Mouse (Mus musculus): ENCODE measurements at regions not wholly inside any gene's neighbourhood (a gene's known extent, or its start where the extent isn't known, plus 50 kb on each side); places are given as distances from the start of the nearest gene placed in this dataset.

DNA sequence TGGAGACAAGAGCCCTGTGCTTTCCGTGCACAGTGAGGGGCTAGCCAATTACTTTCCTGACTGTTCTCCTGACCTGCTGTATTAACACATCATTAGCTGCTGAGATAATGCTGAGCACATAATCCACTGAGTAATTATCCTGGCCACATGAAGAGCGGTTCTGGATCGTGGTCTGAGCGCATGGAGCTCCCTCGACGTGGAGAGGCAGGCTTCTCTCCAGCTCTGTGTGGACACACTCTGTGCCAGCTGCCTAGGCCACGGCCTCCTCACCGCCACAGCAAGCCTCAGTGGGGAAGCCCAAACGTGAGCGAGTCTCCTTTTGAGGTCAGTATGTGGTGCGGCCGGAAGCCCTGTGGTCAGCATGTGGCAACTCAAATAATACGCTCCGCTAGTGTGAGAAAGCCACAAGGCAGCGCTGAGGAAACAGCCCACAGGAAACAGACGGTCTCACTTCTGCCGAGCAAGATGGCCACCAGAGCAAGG, 60.7 kb upstream of the Lrig1 start:
- ATAC-seq (peak; percentile 27; the same call in 1 of the 2 replicates), DNase-seq (ENCODE audit: low spot score) (peak; percentile 29)
- no peaks in the 10 kb centered on the region for H3K9me3 ChIP-seq (replicated peaks; ENCODE audit: control insufficient read depth, low read length)
- no peaks in the 10 kb centered on the region for H3K36me3 ChIP-seq (ENCODE audit: control insufficient read depth, insufficient read depth, low read length)
- WGBS: 39% methylated on average over 17 of the region's 17 CpGs
- H3K4me2 ChIP-seq (ENCODE audit: low read length): no peak overlapping the region
- H3K4me3 ChIP-seq (ENCODE audit: low read depth, low read length): no peak overlapping the region
- 0 out of 2 replicates have a peak overlapping the region, but pooled peaks have one; percentile 44 for H3K27ac ChIP-seq (ENCODE audit: low read depth, low read length)
- peaks cover 9% of the 10 kb centered on the region for H3K4me1 ChIP-seq (ENCODE audit: control insufficient read depth, insufficient read depth, low read length)
- no peak overlapping the region for H3K9ac ChIP-seq (ENCODE audit: low read length)
- no peaks in the 10 kb centered on the region for H3K27me3 ChIP-seq (replicated peaks; ENCODE audit: control insufficient read depth, insufficient read depth, low read length)

DNA sequence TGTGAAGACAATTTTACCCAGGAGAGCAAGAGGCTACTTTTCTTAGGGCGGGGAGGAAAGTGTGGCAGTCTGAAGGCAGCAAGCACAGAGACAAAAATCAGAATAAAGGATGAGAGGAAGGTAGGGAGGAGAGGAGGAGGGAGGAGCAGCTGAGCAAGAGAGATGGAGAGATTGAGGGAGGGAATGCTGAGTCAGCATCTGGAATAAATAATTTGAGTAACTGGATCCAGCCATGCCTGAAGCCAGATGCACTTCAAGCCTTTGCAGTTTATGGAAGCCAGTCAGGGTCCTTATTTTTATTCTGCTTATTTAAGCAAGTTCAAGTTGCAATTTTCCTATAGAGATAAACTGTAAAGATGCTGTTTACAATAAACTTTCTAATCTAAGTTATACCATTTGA, 59.7 kb upstream of the Lrig1 start:
- 100% methylated on average over 1 of the region's 1 CpGs for WGBS
- Histone ChIP-seq H3K27me3 (replicated peaks; ENCODE audit: control insufficient read depth, insufficient read depth, low read length) (no peaks in the 10 kb centered on the region), H3K27ac (ENCODE audit: low read depth, low read length) (no peak overlapping the region), H3K9me3 (replicated peaks; ENCODE audit: control insufficient read depth, low read length) (no peaks in the 10 kb centered on the region), H3K36me3 (ENCODE audit: control insufficient read depth, insufficient read depth, low read length) (no peaks in the 10 kb centered on the region), H3K4me2 (ENCODE audit: low read length) (no peak overlapping the region), H3K9ac (ENCODE audit: low read length) (no peak overlapping the region), H3K4me1 (ENCODE audit: control insufficient read depth, insufficient read depth, low read length) (peaks cover 19% of the 10 kb centered on the region), H3K4me3 (ENCODE audit: low read depth, low read length) (no peak overlapping the region)
- DNase-seq (ENCODE audit: low spot score) (no peak), ATAC-seq (no peak)

DNA sequence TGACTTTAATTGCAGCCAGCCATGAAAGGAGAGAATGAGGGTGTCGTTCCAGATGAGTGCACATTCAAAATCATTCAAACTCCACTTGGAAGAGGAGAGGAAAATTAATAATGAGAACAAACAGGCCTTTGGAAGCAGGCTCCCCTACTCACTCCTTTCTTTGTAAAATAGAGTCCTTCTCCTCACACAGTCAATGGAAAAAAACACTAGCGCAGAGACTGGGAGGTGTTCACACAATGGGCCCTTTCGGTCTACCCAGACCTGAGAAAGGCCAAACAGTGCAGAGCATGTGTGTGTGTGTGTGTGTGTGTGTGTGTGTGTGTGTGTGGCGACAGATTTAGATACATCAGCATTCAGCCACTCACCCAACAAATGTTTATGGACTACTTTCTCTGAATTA, 56.0 kb upstream of the Lrig1 start:
- 8% methylated on average over 4 of the region's 4 CpGs for WGBS
- Histone ChIP-seq H3K27me3 (replicated peaks; ENCODE audit: control insufficient read depth, insufficient read depth, low read length) (no peaks in the 10 kb centered on the region), H3K4me3 (ENCODE audit: low read depth, low read length) (no peak overlapping the region), H3K36me3 (ENCODE audit: control insufficient read depth, insufficient read depth, low read length) (no peaks in the 10 kb centered on the region), H3K4me1 (ENCODE audit: control insufficient read depth, insufficient read depth, low read length) (peaks cover 19% of the 10 kb centered on the region), H3K9ac (ENCODE audit: low read length) (no peak overlapping the region), H3K9me3 (replicated peaks; ENCODE audit: control insufficient read depth, low read length) (no peaks in the 10 kb centered on the region), H3K27ac (ENCODE audit: low read depth, low read length) (no peak overlapping the region), H3K4me2 (ENCODE audit: low read length) (no peak overlapping the region)
- DNase-seq (ENCODE audit: low spot score): peak; percentile 81
- ATAC-seq: peak; percentile 88

DNA sequence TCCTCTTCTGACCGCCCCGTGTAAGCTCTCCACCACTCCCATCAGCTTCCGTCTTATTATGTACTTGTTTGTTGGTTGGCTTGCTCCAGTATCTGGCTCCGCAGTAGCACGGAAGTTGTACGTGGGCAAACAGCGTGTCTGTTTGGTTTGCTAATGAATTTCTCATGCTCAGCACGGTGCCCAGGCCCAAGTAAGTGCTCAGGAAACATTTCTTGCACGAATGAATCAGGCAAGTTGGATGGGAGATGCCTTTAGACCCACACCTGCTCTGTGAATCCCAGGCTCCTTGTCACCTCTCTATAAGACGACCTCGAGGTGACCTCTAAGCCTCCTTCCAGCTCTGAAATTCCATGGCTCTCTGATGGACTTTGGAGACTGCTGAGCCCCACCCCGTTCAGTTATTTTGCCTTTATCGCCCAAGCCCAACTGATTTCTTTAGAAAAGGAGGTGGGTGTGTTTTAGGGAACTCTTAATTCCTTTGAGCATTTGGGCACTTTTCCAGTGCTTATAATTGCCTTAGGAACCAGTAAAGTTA, 55.4 kb upstream of the Lrig1 start:
- peak; percentile 85 for DNase-seq (ENCODE audit: low spot score)

DNA sequence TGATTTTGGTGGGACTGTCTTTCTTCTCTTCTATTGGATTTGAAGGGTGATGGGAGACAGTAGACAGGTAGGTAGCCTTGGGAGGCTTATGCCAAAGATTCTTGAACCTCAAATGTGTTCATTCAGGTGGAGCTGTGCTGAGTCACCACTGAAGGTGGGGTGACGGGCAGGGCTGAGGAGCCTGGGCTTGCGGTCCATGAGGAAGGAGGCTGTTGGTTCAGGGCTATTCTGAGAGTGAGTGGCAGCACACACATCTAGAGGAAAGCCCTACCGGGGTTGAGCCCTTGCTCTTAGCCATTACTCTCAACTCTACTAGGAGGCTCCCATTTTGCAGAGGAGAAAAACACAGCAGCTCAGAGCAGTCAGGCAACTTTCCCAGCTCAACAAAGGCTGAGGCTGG, 54.6 kb upstream of the Lrig1 start:
- Histone ChIP-seq H3K4me1 (ENCODE audit: control insufficient read depth, insufficient read depth, low read length) (peaks cover 22% of the 10 kb centered on the region), H3K36me3 (ENCODE audit: control insufficient read depth, insufficient read depth, low read length) (no peaks in the 10 kb centered on the region), H3K4me2 (ENCODE audit: low read length) (no peak overlapping the region), H3K27me3 (replicated peaks; ENCODE audit: control insufficient read depth, insufficient read depth, low read length) (no peaks in the 10 kb centered on the region), H3K9me3 (replicated peaks; ENCODE audit: control insufficient read depth, low read length) (no peaks in the 10 kb centered on the region), H3K27ac (ENCODE audit: low read depth, low read length) (0 out of 2 replicates have a peak overlapping the region, but pooled peaks have one; percentile 3), H3K4me3 (ENCODE audit: low read depth, low read length) (no peak overlapping the region), H3K9ac (ENCODE audit: low read length) (no peak overlapping the region)
- ATAC-seq: no peak
- 83% methylated on average over 3 of the region's 3 CpGs for WGBS
- no peak for DNase-seq (ENCODE audit: low spot score)

More for the DNA sequence above, 55.4 kb upstream of the Lrig1 start:
- no peak overlapping the region for H3K9ac ChIP-seq (ENCODE audit: low read length)
- no peaks in the 10 kb centered on the region for H3K9me3 ChIP-seq (replicated peaks; ENCODE audit: control insufficient read depth, low read length)
- H3K27me3 ChIP-seq (replicated peaks; ENCODE audit: control insufficient read depth, insufficient read depth, low read length): no peaks in the 10 kb centered on the region
- no peak overlapping the region for H3K4me3 ChIP-seq (ENCODE audit: low read depth, low read length)
- peaks cover 22% of the 10 kb centered on the region for H3K4me1 ChIP-seq (ENCODE audit: control insufficient read depth, insufficient read depth, low read length)
- peak; percentile 41 for ATAC-seq
- 6% methylated on average over 13 of the region's 13 CpGs for WGBS
- no peak overlapping the region for H3K4me2 ChIP-seq (ENCODE audit: low read length)
- H3K27ac ChIP-seq (ENCODE audit: low read depth, low read length): peak overlapping the region; percentile 69
- no peaks in the 10 kb centered on the region for H3K36me3 ChIP-seq (ENCODE audit: control insufficient read depth, insufficient read depth, low read length)

DNA sequence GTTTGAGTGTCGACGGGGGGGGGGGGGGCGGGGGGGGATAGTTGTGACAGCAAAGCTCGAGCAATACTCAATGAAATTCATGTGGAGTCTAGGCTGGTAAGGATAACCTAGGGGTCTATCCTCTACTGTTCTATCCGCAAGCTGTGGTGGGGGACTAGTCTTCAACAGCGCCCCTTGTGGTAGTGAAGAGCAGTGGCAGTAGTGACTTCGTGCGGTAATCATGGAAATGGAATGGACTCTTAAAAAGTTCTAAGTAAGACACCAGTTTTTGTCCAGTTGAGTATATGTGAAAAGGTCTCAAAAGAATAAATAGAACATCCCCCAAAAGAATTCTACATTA, 51.1 kb upstream of the Lrig1 start:
- H3K36me3 ChIP-seq (ENCODE audit: control insufficient read depth, insufficient read depth, low read length): no peaks in the 10 kb centered on the region
- 18% methylated on average over 8 of the region's 8 CpGs for WGBS
- no peak overlapping the region for H3K27ac ChIP-seq (ENCODE audit: low read depth, low read length)
- peak; percentile 25; the same call in 1 of the 2 replicates for ATAC-seq
- H3K9ac ChIP-seq (ENCODE audit: low read length): no peak overlapping the region
- no peaks in the 10 kb centered on the region for H3K9me3 ChIP-seq (replicated peaks; ENCODE audit: control insufficient read depth, low read length)
- H3K4me3 ChIP-seq (ENCODE audit: low read depth, low read length): no peak overlapping the region
- peaks cover 15% of the 10 kb centered on the region for H3K4me1 ChIP-seq (ENCODE audit: control insufficient read depth, insufficient read depth, low read length)
- peak; percentile 41 for DNase-seq (ENCODE audit: low spot score)
- no peaks in the 10 kb centered on the region for H3K27me3 ChIP-seq (replicated peaks; ENCODE audit: control insufficient read depth, insufficient read depth, low read length)
- H3K4me2 ChIP-seq (ENCODE audit: low read length): peak overlapping the region; percentile 28

DNA sequence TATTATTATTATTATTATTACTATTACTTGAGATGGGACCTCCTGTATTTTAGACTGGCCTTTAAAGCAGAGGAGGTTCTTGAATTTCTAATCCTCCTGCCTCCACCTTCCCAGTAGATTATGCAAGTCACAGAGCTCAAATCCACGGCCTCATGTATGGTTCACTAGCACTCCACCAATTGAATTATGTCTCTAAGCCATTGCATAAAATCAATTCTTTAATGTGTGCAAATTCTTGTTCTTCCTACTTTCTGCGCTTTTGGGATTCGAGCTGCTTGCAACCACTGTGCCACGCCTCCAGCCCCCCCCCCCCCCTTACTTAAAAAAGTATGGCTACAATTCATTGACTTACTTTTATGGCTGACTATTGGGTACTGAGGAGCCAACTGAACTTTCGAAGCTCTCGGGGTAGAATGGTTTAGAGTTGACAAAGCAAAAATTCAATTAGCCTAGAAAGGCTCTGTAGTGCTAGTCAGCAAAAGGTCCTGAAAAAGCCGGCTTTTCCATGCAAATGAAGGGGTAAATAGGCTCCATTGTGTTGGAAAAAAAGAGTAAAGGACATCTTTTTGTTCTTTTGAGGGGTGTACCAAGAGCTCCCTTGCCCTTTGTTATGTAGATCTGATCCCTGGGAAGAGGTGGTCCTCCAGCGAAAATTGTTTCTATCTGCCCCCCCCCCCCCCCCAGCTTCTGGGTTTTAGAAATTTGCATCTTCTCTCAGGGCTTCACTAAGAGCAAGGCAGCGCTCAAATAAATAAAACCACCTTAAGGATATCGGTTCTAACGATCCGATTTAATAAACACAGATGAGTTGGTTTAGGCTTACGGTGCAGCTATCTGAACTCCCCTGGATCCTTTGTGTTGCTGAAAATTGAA, 50.5 kb upstream of the Lrig1 start:
- peak; percentile 83 for DNase-seq (ENCODE audit: low spot score)
- H3K27me3 ChIP-seq (replicated peaks; ENCODE audit: control insufficient read depth, insufficient read depth, low read length): no peaks in the 10 kb centered on the region
- H3K4me2 ChIP-seq (ENCODE audit: low read length): peak overlapping the region; percentile 28
- H3K4me1 ChIP-seq (ENCODE audit: control insufficient read depth, insufficient read depth, low read length): peaks cover 11% of the 10 kb centered on the region
- no peaks in the 10 kb centered on the region for H3K36me3 ChIP-seq (ENCODE audit: control insufficient read depth, insufficient read depth, low read length)
- no peak overlapping the region for H3K9ac ChIP-seq (ENCODE audit: low read length)
- 5% methylated on average over 13 of the region's 13 CpGs for WGBS
- no peak overlapping the region for H3K4me3 ChIP-seq (ENCODE audit: low read depth, low read length)
- H3K9me3 ChIP-seq (replicated peaks; ENCODE audit: control insufficient read depth, low read length): no peaks in the 10 kb centered on the region
- peak; percentile 78 for ATAC-seq
- H3K27ac ChIP-seq (ENCODE audit: low read depth, low read length): no peak overlapping the region; the same call in 1 of the 2 replicates
